Mouse (Mus musculus): Measurements from ENCODE around the gene Gp1ba.

The Gp1ba gene

DNA sequence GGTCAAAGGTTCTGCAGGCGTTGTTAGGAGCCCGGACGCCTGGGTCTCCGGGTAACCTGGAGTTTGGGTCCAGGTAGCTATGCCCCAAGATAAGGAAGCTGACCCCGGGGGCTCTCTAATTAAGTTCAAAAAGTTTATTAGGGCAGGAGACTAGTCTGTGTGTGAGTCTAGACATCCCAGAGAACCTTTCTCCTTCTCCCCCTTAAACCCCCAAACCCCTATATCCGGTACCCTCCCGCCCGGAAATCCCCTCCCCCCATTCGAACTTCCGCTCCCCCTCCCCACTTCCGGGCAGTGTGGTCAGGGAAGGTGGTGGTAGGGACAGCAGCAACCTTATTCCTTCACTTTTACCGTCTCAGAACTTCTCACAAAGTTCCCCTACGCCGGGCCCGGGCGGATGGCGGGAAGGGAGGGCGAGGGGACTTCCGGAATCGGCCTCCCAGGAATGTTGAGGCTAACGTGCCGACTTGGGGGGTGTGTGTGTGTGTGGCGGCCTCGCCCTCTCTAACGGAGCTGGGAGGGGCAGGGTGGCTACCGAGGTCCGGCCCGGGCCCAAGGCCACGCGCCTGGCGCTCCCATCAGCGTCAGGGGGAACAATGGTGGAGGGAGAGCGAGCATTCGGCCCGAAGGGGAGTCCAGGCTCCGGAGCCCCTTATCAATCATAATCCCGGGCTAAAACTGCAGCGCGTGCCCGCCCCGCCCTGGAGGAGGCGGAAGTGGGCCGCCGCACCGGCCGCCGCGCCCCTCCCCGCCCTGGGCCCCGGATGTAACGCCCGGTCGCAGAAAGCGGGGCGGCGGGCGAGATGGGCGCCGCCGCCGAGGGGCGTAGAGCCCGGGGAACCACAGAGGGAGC is 14.6 kb downstream of the Gp1ba start:
- DNase-seq (ENCODE audit: low spot score) = peak; percentile 73

DNA sequence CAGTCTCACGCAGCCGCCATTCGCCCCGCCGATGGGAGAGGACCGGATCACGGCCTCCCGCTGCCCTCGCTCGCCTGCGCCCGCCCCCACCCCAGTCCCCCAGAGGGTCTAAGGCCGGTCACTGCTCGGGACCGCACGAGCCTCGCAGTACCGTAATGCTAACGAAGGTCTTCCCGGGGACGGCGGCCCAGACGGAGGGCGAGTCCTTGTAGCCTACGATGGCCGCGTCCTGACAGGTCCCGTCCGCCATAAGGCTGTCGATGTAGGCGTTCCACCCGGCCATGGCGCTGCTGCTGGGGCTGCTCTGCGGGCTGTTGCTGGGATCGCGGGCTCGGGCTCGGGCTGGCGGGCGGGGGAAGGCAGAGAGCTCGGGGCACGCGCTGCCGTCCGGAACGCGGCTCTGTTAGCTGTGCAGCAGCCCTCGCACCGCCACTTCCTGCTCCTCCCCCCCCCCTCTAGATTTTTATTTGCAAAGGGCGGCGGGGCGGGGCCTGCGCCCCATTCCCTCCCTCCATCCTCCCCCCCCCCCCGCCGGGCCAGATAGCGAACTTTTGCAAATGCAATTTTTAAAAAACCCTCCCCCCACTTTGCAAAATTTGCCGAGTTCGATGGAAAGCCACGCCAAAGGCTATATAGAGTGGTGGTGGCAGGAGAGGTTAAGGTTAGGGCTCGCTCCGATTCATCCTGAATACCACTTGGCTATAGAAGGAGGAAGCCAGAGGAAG is 15.4 kb downstream of the Gp1ba start, which contains the start of gene Pfn1:
TSS of gene Pfn1 (minus strand) at position 447 of the 725 bp plus-strand sequence.
- DNase-seq (ENCODE audit: low spot score) = peak; percentile 78

DNA sequence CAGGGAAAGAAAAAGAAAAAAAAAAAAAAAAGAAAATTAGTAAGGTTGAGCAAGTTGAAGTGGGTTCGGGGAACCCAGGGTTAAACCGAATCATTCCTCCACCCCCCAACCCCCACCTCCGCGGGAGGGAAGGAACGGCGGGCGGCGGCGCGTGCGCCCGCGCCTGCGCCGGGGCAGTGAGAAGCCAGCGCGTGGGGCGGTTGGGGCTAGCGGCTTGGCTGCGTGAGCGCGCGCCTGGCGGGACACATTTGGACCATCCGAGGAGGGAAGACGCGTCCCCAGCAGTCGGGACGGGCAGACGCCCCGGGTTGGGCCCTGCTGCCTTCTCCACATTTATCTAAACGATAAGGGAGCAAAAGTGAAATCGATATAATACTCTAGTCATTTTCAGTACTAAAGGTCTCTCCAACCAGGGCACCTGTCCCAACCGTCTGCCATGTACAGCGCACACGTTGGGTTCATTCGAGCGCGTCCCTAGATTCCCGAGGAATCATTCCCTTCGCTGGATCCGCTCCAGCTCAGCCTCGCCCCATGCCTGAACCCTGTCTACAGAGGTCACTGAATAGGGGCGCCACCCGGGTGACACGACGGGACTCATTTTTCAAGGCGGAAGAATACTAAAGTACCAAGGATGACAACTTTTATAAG is 16.1 kb downstream of the Gp1ba start:
- peak; percentile 85 for DNase-seq (ENCODE audit: low spot score)

DNA sequence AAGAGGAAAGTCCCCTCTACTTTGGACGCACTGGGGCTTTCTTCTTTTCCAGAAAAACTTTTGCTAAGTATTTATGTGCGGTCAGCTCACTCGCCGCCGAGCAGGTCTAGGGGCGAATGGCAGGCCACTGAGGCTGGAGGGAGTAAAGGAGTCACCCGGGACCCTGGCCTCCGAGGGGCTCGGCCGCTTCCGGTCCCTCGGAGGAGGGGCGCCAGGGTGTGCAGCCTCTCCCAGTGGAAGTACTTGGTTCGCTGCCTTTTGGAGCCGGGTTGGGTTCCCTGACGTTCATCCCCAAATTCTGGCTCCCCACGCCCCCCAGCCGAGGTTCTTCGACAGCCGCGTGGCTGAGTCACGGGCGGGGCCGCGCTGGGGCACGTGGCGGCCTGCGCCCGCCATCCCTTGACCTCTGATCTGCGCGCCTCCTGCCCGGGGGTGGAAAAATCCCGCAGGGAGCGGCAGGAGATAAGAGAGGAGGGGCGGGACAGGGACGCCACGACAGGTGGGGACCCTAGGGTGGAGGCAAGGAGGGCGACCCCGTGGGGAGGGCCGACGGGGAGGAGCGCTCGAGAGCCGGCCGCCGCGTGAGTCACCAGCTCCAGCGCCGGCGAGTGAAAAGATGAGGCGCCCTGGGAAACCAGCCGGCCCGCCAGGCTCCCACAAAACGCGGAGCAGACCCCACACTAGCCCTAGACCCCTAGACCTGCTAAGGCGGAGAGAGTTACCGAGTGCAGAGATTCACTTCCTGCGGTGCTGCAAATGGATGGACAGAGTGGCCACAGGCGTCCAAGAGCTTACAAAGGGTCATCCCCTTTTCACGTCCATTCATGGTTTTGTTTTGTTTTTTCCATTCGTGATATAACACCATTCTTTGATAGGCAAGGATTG is 16.9 kb downstream of the Gp1ba start:
- DNase-seq (ENCODE audit: low spot score) = peak; percentile 69

DNA sequence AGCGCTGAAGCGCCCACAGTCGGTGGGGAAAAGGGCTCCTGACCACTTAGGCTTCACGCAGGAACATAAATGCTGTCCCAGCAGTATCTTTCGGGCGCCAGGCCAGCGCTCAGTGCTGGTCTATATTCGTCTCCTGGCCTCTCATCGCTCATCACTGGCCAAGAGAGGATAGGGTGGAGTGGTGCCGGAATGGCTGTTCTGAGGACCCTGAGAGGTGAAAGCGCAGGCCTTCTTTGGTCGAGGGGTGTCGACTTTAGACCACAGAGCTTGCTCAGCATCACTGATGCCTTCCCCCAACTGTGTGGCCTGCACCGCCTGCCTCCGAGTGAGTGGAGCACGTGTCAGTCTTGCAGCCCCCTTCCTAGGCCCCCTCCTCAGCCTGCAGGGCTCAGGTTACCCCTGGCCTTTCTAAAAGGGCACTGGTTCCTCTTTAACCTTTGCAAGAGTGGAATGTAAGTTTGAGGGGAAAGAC is 17.6 kb downstream of the Gp1ba start:
- DNase-seq (ENCODE audit: low spot score) = peak; percentile 54

DNA sequence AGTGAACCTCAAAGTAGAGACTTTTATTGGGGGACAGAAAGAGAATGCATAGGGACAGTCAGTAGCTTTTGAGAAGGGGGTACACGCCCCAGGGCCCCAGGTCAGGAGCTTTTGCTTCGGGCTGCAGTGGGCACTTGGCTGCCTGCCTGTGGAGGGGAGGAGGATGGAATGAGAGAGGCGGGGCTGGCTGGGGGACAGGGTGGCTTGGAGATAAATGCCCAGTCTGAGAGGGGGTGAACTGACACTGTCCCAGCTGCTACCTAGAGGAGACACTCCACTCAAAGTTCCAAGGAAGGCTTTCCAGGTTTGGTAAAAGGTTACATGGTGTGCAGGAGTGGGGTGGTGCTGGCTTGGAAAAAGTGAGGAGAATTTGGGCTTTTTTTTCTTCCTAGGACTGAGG is 18.0 kb downstream of the Gp1ba start, which contains the start of gene Eno3:
TSS of gene Eno3 (plus strand) at position 239 of the 400 bp plus-strand sequence.
- DNase-seq (ENCODE audit: low spot score) = no peak

DNA sequence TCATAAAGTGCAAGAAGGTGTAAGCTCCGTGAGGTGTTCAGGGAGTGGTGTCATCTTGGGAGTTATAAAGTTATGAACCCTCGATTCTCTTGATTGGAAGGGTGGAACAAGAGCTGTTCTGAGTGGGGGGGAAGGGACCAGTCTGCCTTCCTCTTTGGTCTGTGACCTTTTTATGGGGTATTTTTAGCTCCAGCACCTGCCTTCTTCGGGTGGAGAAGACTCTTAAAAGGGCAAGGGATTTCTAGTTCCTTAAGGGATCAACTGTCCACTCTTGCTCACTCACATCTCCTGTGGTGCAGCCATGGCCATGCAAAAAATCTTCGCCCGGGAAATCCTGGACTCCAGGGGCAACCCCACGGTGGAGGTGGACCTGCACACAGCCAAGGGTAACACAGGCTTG is 18.7 kb downstream of the Gp1ba start:
- DNase-seq (ENCODE audit: low spot score) = no peak

DNA sequence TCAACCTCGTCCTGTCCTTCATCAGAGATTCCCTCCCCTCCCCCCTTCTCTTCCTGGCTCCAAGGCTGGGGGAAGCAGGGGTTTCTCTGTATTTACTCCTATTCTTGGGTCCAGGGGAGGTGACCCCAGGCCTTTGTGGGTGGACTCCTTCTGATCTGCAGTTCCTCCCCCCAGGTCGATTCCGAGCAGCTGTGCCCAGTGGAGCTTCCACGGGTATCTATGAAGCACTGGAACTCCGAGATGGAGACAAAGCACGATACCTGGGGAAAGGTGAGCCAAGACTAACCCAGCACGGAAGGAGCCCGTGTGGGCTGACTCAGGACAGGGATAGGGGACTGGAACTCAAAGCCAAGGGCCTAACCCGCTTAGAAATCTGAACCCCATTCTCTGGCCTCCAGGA is 19.1 kb downstream of the Gp1ba start:
- no peak for DNase-seq (ENCODE audit: low spot score)

DNA sequence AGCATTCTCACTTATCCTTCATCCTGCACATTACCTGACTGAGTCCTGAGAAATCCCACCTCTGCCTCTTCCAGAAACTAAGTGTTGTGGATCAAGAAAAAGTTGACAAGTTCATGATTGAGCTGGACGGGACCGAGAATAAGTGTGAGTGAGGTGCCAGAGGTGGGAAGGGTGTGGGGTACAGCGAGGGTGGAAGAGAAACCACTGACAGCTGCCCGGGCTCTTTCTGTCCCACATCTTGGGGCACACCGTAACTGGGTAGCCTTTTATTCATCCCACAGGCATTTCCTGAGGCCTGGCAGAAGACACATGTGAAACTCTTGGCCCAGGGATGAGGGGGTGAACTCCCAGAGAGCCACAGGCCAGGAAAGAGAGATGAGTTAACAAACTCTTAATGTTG is 19.6 kb downstream of the Gp1ba start:
- DNase-seq (ENCODE audit: low spot score) = no peak

DNA sequence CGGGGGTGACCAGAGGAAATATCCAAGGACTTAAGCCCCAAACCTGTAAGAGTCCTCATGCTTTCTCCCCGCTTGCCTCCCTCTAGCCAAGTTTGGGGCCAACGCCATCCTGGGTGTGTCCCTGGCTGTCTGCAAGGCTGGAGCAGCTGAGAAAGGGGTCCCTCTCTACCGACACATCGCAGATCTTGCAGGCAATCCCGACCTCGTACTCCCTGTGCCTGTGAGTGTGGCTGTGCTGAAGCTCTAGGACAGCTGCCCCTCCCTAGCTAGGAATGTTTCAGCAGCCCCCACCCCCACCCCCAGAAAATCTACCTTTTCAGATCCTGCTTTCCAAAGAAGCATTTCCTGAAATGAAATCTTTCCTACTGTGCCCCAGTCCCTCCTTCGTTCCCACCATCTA is 20.0 kb downstream of the Gp1ba start:
- no peak for DNase-seq (ENCODE audit: low spot score)

DNA sequence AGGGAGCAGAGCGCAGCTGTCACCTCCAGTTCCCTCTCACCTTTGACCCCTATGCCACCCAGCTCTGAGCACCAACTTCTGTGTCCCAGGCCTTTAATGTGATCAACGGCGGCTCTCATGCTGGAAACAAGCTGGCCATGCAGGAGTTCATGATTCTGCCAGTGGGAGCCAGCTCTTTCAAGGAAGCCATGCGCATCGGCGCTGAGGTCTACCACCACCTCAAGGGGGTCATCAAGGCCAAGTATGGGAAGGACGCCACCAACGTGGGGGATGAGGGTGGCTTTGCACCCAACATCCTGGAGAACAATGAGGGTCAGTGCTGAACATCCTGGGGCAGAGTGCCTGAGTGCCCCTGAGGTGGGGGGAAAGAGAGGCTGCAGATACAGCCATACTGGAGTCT is 21.6 kb downstream of the Gp1ba start:
- no peak for DNase-seq (ENCODE audit: low spot score)

DNA sequence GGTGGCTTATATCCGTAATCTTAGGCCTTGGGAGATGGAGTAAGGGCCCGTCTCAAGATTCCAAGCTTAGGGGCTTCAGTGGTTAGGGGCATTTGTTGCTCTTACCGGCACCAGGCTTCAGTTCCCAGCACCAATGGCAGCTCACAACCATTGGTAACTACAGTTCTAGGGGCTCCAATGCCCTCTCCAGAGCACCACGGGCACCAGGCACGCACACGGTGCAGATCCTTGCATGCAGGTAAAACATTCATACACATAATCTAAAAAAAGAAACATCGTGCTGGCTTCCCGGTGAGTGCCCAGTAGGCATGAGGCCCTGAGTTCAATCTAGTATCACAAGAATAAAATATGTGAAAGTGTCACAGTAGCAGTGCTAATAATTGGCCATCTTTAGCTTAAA is 24.2 kb downstream of the Gp1ba start:
- DNase-seq (ENCODE audit: low spot score) = no peak

DNA sequence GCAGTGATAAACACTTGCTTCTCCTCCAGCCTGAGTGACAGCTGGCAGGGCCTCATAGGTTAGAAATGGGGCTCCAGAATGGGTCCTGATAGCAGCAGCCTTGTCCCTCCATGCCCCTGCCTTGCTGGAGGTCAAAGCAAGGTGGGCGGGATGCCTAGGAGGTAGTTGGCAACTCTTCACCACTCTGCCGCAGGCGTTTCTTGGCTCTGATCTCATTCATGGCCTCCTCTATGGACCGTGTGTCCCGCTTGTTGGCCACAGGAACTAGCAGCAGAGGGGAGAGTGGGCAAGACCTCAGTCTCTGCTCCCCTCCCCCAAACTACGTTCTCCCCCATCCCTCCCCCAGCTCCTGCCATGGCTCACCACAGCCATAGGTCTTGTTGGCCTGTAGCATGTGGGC is 25.0 kb downstream of the Gp1ba start:
- DNase-seq (ENCODE audit: low spot score) = no peak

DNA sequence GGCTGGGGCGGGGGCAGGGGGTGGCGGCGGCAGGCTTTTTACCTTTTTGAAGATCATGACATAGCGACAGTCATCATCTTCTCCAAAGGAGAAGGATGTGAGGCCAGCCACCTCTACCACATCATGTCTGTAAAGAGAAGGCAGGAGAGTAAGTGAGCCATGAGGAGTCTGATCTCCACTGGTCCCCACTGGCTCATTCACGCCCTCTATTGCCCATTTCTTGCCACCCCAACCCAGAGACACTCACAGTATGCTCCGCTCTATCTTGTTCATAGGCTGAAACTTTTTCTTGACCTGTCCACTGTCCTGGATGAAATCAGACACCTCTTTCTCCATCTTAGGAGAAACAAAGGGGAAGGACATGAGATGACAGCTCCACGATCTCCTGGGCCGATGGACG is 25.8 kb downstream of the Gp1ba start:
- DNase-seq (ENCODE audit: low spot score) = no peak

DNA sequence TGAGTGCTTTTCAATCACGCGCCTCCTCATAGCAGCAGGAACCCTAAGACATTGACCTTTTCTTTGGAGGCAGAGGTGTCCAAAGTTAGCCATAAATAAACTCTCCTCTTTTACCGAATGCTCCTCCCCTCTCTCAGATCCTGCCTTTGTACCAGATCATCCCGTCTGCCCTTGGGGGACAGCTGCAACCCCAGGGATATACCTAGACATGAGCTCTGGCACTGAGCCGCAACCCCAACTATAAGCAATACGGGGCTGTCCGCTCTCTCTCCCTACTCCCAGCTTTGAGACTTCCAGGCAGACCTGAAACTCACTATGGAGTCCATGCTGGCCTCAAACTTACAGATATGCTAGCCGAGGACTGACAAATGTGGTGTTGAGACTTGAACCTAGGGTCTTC is 27.8 kb downstream of the Gp1ba start:
- no peak for DNase-seq (ENCODE audit: low spot score)

DNA sequence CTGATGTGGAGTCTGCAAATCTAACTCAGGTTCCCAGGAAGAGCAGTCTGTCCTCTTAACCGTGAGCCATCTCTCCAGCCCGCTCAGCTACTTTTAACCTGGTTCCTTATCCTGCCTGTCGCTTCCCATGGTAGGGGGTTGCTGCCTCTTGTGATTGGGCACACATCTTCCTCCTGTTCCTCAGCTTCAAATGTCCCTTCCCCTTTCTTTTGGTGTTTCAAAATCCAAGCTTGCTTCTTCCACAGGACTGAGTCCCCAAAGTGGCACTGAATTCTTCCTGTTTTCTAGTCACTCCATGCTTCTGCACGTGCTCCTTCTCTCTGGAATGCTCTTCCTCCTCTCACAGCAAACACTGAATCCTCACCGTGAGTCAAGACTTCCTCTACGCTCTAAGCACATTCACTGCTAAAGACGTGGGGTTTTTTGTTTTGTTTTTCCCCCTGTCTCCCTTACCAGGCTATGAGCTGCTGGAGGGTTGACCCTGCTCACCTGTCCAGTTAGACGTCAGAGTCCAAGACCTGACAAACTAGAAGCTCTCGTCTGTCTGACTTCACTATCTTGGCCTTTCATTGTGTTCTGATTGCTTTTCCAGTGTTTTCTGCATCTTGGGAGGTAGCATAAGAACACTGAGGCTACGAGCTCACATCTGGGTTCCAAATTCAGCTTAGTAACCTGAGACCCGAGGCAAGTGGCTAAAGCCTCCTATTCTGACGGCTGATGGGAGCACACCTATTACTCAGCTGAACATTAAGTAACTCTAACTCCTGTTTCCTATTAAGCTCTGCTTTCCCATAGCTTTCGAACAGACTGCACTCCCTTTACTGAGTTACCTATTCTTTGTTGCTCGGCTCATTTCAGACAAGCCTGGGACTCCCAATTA is 28.6 kb downstream of the Gp1ba start:
- DNase-seq (ENCODE audit: low spot score) = no peak

DNA sequence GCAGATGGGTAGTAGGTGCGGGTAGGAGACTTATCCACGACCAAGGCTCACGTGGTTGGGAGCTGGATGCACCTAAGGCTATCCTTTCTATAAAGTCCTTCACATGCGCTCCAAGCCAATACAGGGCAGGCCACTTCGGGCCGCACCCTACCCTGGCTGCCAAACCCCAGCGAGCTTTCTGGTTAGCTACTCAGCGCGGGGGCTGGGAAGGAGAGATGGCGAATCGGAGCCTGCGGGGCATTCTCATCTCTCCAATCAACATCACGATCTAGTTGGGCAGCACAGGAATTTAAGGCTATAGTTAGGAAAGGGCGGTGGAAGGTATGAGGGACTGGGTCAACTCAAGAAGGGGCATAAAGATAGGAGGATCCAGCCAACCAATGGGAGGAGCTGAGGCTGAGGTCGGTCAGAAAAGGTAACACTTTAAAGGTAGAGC is 29.4 kb downstream of the Gp1ba start:
- DNase-seq (ENCODE audit: low spot score) = peak; percentile 70

DNA sequence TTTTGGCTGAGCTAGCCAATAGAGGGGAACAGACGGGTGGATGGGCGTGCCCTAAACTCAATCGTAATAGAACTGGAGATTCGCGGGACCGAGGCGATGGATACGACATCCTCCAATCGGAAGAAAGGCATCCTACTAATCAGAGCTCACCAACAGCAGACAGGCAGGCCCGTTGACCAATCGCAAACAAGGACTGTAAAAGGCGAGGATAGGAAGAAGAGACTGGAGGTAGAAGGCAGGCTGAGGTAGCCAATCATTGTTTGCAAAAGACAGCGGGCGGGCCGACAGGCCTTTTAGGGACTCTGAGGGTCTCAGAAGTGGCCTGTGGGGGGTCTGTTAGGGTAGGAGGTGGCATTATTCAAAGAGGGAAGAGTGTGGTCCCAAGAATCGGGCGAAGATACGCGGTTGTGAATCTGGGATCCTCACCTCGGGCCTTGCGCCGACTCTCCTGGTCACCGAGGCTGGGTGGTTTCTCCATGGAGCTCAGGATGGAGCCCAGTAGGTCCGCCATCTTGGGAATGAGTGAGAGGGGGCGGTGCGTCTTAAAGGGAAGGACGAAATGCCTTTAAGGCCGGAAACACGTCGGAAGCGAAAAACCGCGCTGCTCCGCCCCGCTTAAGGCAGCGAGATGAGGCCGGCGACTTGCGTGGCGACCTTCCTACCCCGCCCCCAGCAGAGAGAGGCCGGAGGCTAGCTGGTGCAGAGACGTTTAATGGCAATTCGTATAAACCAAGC is 30.0 kb downstream of the Gp1ba start, which contains the start of gene Spag7:
TSS of gene Spag7 (minus strand) at position 646 of the 735 bp plus-strand sequence.
- DNase-seq (ENCODE audit: low spot score) = peak; percentile 92

DNA sequence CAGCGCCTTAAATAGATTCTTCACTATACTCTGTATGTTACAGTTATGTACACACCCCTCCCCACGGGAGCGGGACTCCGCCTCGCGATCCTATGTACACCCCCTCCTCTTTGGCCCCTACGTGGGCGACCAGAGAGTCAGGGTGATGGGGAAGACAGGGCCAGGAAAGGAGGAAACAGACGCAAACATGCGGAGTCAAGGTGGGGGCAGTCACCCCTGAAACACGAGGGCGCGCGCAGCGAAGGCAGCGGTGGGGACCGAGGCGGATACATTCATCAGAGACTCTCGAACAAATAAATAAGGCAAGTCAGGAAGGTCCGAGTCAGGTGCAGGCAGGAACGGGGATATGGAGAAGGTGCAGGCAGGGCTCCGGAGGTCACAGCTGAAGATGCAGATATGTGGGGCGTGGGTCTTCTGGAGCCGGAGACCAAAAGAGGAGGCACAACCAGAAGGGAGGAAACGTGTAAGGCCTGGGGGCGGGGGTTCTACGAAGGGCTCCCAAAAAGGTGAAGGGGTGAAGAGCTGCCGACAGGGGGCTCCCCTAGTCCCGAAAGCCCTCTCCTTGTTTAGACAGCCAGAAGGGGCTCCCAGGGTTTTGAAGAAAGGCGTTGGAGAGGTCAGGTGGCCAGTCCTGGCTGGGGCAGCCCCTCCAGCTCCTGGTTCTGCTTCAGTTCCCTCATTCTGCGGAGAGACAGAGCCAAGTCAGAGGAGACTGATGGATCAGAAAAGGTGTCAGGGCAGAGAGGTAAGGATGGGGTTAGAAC is 30.8 kb downstream of the Gp1ba start:
- peak; percentile 80 for DNase-seq (ENCODE audit: low spot score)

All from ovary, postnatal 36 days (tissue).